Mouse (Mus musculus) liver, embryonic 11.5 days (tissue): ENCODE results near the gene Flt3. TPM values are rescaled to one million over a fixed set of nuclear protein-coding genes. Genes with fewer than 3 reads are reported as not detected.
A peak's percentile ranks its signal among the peaks of the same experiment; 100 is the strongest.

ENCODE experiments used
- ATAC-seq: fragments of 200-750 bp; cut with Nextera tagmentation; replicated peaks from 2 replicates; pipeline ENCODE4 v1.8.0; 2017; ENCODE audit warnings: moderate number of reproducible peaks, mild to moderate bottlenecking, moderate TSS enrichment, moderate library complexity; ENCODE audit not compliant: low FRiP score
- DNase-seq: peaks from one replicate; pipeline ENCODE4 v3.0.0-alpha.2; 2017; ENCODE audit warnings: low spot score
- H3K27ac ChIP-seq: fragments of 300-500 bp; sonication (generic); 2 replicates; pipeline ENCODE4 v1.5.1; 2014; ENCODE audit warnings: mild to moderate bottlenecking, low read depth, low read length, control low read depth
- H3K27me3 ChIP-seq: fragments of 300-500 bp; sonication (generic); replicated peaks from 2 replicates; pipeline ENCODE4 v1.6.1; 2014; ENCODE audit warnings: low read length, mixed read lengths; ENCODE audit not compliant: control insufficient read depth, insufficient read depth
- H3K36me3 ChIP-seq: fragments of 300-500 bp; sonication (generic); 2 replicates; pipeline ENCODE4 v1.6.1; 2014; ENCODE audit warnings: mild to moderate bottlenecking, low read length, moderate library complexity, mixed read lengths; ENCODE audit not compliant: control insufficient read depth, insufficient read depth
- H3K4me1 ChIP-seq: fragments of 300-500 bp; sonication (generic); replicated peaks from 2 replicates; pipeline ENCODE4 v1.6.1; 2014; ENCODE audit warnings: low read length, mixed read lengths; ENCODE audit not compliant: control insufficient read depth, insufficient read depth
- H3K4me2 ChIP-seq: fragments of 300-500 bp; sonication (generic); 2 replicates; pipeline ENCODE4 v1.6.1; 2014; ENCODE audit warnings: mild to moderate bottlenecking, control low read depth, moderate library complexity
- H3K4me3 ChIP-seq: fragments of 300-500 bp; sonication (generic); 2 replicates; pipeline ENCODE4 v1.5.1; 2014; ENCODE audit warnings: low read depth, low read length, control low read depth
- H3K9ac ChIP-seq: fragments of 300-500 bp; sonication (generic); 2 replicates; pipeline ENCODE4 v1.6.1; 2014; ENCODE audit warnings: low read depth, low read length, control low read depth
- H3K9me3 ChIP-seq: fragments of 300-500 bp; sonication (generic); 2 replicates; pipeline ENCODE4 v1.6.1; 2016; ENCODE audit warnings: low read length, inconsistent platforms, mixed read lengths; ENCODE audit not compliant: control insufficient read depth
- WGBS: fragments of 180-500 bp; shearing (Covaris S2); extraction: QIAGEN DNeasy Blood & Tissue Kit; methylation state at CpG from one replicate; pipeline ENCODE4 v1.1.7; 2014; 5-methylcytosine and 5-hydroxymethylcytosine counted together
- polyA plus RNA-seq: library from polyadenylated mRNA; unstranded; fragments of >200 nt; fragmentation: Nextera tagmentation; extraction: Ambion mirVana; gene quantifications from 2 replicates; pipeline ENCODE4 v1.2.1, GENCODE M21; 2014

Gene Flt3
- polyA plus RNA-seq = 1.6 and 1.8 TPM in 2 replicates

DNA sequence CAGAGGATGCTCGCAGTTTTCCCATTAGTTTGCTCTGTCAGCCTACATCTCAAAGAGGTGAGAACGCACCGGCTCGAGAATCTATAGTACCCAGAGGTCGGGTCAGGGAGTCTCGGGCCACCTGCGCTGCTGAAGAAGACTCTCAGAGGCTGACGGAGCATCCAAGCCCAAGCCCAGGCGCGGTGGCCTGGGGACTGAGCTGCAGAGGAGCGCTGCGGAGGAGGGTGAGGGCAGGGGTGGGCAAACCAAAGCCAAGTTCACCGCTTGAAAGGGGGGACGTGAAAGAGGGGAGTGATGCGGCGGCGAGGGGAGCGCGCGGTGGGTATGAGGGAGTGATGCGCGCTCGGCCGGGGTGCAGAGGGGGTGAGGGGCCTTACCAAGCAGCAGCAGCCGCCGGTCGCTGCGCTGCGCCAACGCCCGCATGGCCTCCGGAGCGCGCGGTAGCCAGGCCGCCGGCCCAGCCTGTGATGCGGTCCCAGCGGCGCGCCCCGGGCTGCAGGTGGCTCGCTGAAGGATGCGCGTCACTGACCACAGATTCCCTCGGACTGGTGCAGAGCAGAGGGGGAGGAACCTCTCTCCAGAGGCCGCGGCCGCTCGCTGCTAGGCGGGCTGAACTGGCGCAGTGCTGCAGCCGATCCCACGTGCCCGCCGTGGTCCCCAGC, at the start of gene Flt3:
Flt3 (minus strand) TSS at position 647 of the 662 bp plus-strand sequence.
- Histone ChIP-seq H3K4me1 (peaks cover 6% of the 10 kb centered on the region), H3K4me2 (peak within 1 kb of the TSS; percentile 65), H3K4me3 (peak within 1 kb of the TSS; percentile 43), H3K27ac (no peak within 1 kb of the TSS), H3K36me3 (no peaks in the 10 kb centered on the region), H3K9ac (no peak within 1 kb of the TSS), H3K27me3 (peaks cover 42% of the 10 kb centered on the region), H3K9me3 (no peaks in the 10 kb centered on the region)
- peak; percentile 54 for DNase-seq
- 3% methylated on average over 56 of the region's 56 CpGs for WGBS
- ATAC-seq = peak; percentile 51

DNA sequence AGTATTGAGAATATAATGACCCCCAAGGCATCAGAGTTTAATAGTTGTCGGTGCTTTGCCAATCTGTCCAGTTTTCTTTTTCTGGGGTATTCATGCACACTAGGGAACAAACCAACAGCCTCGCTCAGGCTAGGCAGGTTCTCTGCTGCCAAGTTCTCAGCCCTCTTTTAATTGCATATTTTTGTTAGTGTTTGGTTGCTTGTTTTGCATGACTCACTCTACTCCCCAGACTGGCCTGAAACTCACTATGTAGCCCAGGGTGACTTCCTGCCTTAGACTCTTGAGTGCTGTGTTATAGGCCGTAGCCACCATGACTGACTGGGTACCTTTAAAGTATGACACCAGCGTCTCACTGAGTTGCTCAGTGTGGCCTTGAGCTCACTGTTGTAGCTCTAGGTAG, 48.6 kb upstream of the Flt3 start:
- Histone ChIP-seq H3K4me2 (no peak overlapping the region), H3K27ac (no peak overlapping the region), H3K36me3 (peaks cover 3% of the 10 kb centered on the region; the same call in 1 of the 2 replicates), H3K27me3 (no peaks in the 10 kb centered on the region), H3K4me3 (no peak overlapping the region), H3K9ac (no peak overlapping the region), H3K9me3 (no peaks in the 10 kb centered on the region), H3K4me1 (peaks cover 14% of the 10 kb centered on the region)
- ATAC-seq = no peak
- DNase-seq = no peak
- WGBS = 89% methylated on average over 4 of the region's 4 CpGs

DNA sequence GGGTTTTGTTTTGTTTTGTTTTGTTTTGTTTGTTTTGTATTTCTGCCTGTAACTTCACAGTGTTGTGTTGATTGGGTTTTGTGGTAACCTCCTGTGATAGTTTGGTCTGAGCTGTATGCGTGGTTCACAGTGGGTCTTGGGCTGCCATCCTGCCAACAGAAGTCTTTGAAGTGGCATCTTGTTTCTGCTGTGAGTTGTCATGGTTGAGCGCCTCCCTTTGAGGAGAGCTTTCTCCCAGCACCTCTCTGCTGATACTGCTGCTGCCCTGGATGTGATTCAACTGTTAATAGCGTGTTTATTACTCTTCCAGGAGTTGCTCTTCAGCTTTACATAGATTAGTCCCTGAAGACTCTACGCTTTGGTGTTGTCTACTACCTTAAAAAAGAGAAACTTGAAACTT, 48.2 kb upstream of the Flt3 start:
- Histone ChIP-seq H3K36me3 (peaks cover 3% of the 10 kb centered on the region; the same call in 1 of the 2 replicates), H3K27me3 (no peaks in the 10 kb centered on the region), H3K9me3 (no peaks in the 10 kb centered on the region), H3K4me2 (no peak overlapping the region), H3K9ac (no peak overlapping the region), H3K4me1 (peaks cover 17% of the 10 kb centered on the region), H3K27ac (no peak overlapping the region), H3K4me3 (no peak overlapping the region)
- no peak for DNase-seq
- no peak for ATAC-seq
- 85% methylated on average over 4 of the region's 4 CpGs for WGBS

DNA sequence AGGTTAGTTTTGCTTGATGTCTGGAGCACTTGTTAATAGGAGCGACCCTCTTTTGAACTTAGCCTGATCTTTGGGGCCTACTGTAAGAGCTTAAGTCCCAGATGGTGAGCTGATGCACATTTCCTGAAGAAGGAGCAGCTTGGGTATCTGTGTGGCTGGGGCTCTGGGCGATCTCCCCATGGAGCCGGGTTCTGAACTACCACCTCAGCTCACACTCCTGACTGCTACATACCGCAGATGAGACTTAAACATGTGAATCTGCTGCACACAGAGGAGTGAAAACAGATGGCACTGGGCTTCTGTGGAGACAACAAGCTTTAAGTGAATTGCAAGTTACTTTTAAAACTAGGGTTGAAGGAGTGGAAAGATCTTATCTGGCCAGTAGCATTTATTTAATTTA, 45.0 kb upstream of the Flt3 start:
- peak overlapping the region; percentile 8; the same call in 1 of the 2 replicates for H3K4me2 ChIP-seq
- 80% methylated on average over 4 of the region's 4 CpGs for WGBS
- ATAC-seq = no peak
- H3K4me1 ChIP-seq = peaks cover 40% of the 10 kb centered on the region
- no peaks in the 10 kb centered on the region; the same call in 1 of the 2 replicates for H3K36me3 ChIP-seq
- H3K9ac ChIP-seq = no peak overlapping the region
- no peak overlapping the region for H3K4me3 ChIP-seq
- H3K27me3 ChIP-seq = no peaks in the 10 kb centered on the region
- peak overlapping the region; percentile 60; the same call in 1 of the 2 replicates for H3K27ac ChIP-seq
- no peaks in the 10 kb centered on the region for H3K9me3 ChIP-seq
- DNase-seq = no peak

DNA sequence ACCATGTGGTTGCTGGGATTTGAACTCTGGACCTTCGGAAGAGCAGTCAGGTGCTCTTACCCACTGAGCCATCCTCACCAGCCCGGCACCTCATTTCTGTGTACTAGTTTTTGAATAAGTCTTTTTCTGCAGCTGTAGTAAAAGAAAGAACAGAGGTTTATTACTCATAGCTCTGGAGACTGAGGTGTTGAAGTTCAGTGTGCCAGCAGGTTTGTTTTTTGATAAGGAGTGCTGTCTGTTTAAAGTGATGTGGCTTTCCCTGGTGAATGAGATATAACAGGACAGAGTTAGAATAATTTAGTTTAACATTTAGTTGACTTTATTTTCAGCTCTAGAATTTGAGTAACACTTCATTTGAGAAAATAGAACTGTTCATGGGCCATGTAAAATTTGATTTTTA, 44.5 kb upstream of the Flt3 start:
- no peak overlapping the region for H3K9ac ChIP-seq
- peak overlapping the region; percentile 48 for H3K4me2 ChIP-seq
- peak overlapping the region; percentile 60; the same call in 1 of the 2 replicates for H3K27ac ChIP-seq
- no peak overlapping the region for H3K4me3 ChIP-seq
- H3K9me3 ChIP-seq = no peaks in the 10 kb centered on the region
- peaks cover 40% of the 10 kb centered on the region for H3K4me1 ChIP-seq
- WGBS = 78% methylated on average over 2 of the region's 2 CpGs
- no peaks in the 10 kb centered on the region; the same call in 1 of the 2 replicates for H3K36me3 ChIP-seq
- DNase-seq (no peak), ATAC-seq (peak; percentile 56; the same call in 1 of the 2 replicates)
- H3K27me3 ChIP-seq = no peaks in the 10 kb centered on the region

DNA sequence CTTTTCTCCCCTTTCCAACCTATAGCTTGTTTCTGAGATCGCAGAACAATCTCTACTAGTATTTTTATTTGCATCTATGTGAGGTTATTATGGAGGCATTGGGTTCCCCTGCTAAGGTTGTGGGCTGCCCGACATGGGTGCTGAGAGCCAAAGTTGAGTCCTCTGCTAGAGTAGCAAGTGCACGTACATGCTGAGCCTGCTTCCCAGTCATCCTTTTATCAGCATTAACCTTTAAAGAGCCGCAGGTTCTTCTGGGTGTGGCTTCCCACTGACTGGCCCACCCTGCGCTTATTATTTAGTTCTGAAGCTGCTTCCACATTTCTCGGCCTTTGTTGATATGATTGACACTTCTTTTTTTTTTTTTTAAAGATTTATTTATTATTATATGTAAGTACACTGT, 44.0 kb upstream of the Flt3 start:
- Histone ChIP-seq H3K4me3 (no peak overlapping the region), H3K27me3 (no peaks in the 10 kb centered on the region), H3K27ac (no peak overlapping the region), H3K9ac (no peak overlapping the region), H3K4me2 (peak overlapping the region; percentile 48), H3K4me1 (peaks cover 40% of the 10 kb centered on the region), H3K9me3 (no peaks in the 10 kb centered on the region), H3K36me3 (no peaks in the 10 kb centered on the region; the same call in 1 of the 2 replicates)
- no peak for DNase-seq
- peak; percentile 69 for ATAC-seq
- 53% methylated on average over 6 of the region's 6 CpGs for WGBS

DNA sequence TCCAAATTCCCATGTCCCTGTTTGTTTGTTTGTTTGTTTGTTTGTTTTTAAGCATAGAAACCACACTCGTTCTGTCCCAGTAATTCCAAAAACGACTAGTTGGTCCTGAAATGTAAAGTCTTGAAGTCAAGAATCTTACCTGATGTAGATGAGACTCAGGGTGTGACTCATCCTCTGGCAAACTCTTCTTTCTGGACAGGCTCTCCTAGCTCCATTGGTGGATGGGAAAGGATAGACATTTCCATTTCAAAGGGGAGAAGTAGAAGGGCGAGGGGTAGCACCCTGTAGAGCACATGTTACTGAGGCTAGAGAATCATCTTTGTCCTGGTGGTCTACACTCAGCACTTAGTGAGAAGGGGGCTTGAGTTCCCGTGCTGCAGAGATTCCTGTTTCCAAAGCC, 42.5 kb upstream of the Flt3 start:
- no peak overlapping the region for H3K4me3 ChIP-seq
- peak overlapping the region; percentile 92; the same call in 1 of the 2 replicates for H3K27ac ChIP-seq
- H3K27me3 ChIP-seq = no peaks in the 10 kb centered on the region
- ATAC-seq = no peak
- H3K9ac ChIP-seq = peak overlapping the region; percentile 34; the same call in 1 of the 2 replicates
- no peaks in the 10 kb centered on the region for H3K9me3 ChIP-seq
- peak overlapping the region; percentile 56 for H3K4me2 ChIP-seq
- DNase-seq = no peak
- 73% methylated on average over 4 of the region's 4 CpGs for WGBS
- H3K36me3 ChIP-seq = no peaks in the 10 kb centered on the region; the same call in 1 of the 2 replicates
- H3K4me1 ChIP-seq = peaks cover 48% of the 10 kb centered on the region

DNA sequence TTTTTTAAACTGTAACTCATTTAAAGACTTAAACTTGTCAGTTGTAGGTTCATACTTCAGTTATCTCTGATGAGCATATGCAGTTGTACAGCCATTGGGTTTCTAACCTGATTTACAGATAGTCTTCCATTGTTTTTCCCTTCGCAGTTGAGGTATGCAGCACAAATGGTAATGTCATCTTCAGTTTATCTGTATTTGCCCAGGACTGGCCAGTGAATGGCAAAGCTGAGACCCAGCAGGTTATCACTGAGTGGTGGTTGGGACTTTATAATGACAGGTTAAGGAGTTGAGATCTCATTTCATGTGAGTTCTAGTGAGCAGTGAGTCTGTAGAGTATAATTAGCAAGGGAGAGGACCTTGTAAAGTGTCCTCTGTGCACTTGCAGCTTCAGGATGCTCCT, 41.7 kb upstream of the Flt3 start:
- no peaks in the 10 kb centered on the region; the same call in 1 of the 2 replicates for H3K36me3 ChIP-seq
- no peak for DNase-seq
- H3K27me3 ChIP-seq = no peaks in the 10 kb centered on the region
- H3K4me1 ChIP-seq = peaks cover 55% of the 10 kb centered on the region
- H3K9me3 ChIP-seq = no peaks in the 10 kb centered on the region
- H3K27ac ChIP-seq = peak overlapping the region; percentile 92
- H3K4me3 ChIP-seq = 0 out of 2 replicates have a peak overlapping the region, but pooled peaks have one; percentile 5
- 40% methylated on average over 1 of the region's 1 CpGs for WGBS
- peak overlapping the region; percentile 56 for H3K4me2 ChIP-seq
- peak; percentile 83 for ATAC-seq
- H3K9ac ChIP-seq = peak overlapping the region; percentile 34; the same call in 1 of the 2 replicates
